Mouse (Mus musculus): Measurements from ENCODE around the gene Lpcat3.

GRCm38 (mm10) chr6:124663424-124663795, 583 bp downstream of the Lpcat3 start:
- TF ChIP-seq CTCF (IDR thresholded peaks at IDR 0.05; ENCODE audit: insufficient read depth, low read depth, low read length), result peak; percentile 47; the same call in 1 of the 2 replicates
- no peak for TF ChIP-seq POLR2A (IDR thresholded peaks at IDR 0.05; ENCODE audit: insufficient read depth, low read depth, low read length)
